Mouse (Mus musculus) ES-CJ7 (cell line): ENCODE results near the gene Pxn.
"Not testable (repeated sequence)": the region's sequence is repeated elsewhere in the genome, so short reads cannot be mapped to it uniquely, and the experiment has no call there.

ENCODE experiments used
- DNase-seq: peaks from one replicate; pipeline ENCODE4 v3.0.0; 2011; ENCODE audit warnings: low read depth, low spot score

Pxn gene

GRCm38 (mm10) chr5:115551386-115551785, 44.9 kb downstream of the Pxn start:
- no peak for DNase-seq

GRCm38 (mm10) chr5:115551799-115552198, 45.3 kb downstream of the Pxn start:
- DNase-seq: no peak

- no peak for DNase-seq
Measured at GRCm38 (mm10) chr5:115553801-115554420, 47.4 kb downstream of the Pxn start.

- DNase-seq: no peak
Measured at GRCm38 (mm10) chr5:115554536-115555291, 48.2 kb downstream of the Pxn start.

- peak; percentile 93 for DNase-seq
Measured at GRCm38 (mm10) chr5:115556217-115556616, 49.7 kb downstream of the Pxn start.

GRCm38 (mm10) chr5:115558182-115558794, 51.8 kb downstream of the Pxn start:
- DNase-seq: no peak

GRCm38 (mm10) chr5:115559237-115560101, 53.0 kb downstream of the Pxn start, which contains the start of gene Rplp0:
Gene Rplp0 (plus strand): TSS chr5:115559467.
- peak; percentile 99 for DNase-seq

GRCm38 (mm10) chr5:115560336-115560905, 53.9 kb downstream of the Pxn start:
- DNase-seq: no peak

- no peak for DNase-seq
Measured at GRCm38 (mm10) chr5:115563771-115564585, 57.5 kb downstream of the Pxn start.

GRCm38 (mm10) chr5:115564737-115565393, 58.4 kb downstream of the Pxn start, which contains the start of gene Gcn1l1:
Gene Gcn1l1 (plus strand): TSS chr5:115565254.
- DNase-seq: peak; percentile 54

GRCm38 (mm10) chr5:115565403-115565802, 58.9 kb downstream of the Pxn start:
- no peak for DNase-seq

GRCm38 (mm10) chr5:115568681-115569080, 62.2 kb downstream of the Pxn start:
- peak; percentile 79 for DNase-seq

GRCm38 (mm10) chr5:115569308-115569707, 62.8 kb downstream of the Pxn start:
- no peak for DNase-seq

- DNase-seq: no peak
Measured at GRCm38 (mm10) chr5:115569721-115570120, 63.2 kb downstream of the Pxn start.

GRCm38 (mm10) chr5:115571086-115571485, 64.6 kb downstream of the Pxn start:
- no peak for DNase-seq

GRCm38 (mm10) chr5:115572679-115573535, 66.4 kb downstream of the Pxn start:
- no peak for DNase-seq

GRCm38 (mm10) chr5:115574992-115575391, 68.5 kb downstream of the Pxn start:
- no peak for DNase-seq

- not testable (repeated sequence) for DNase-seq
Measured at GRCm38 (mm10) chr5:115577686-115578085, 71.2 kb downstream of the Pxn start.

- no peak for DNase-seq
Measured at GRCm38 (mm10) chr5:115578922-115579321, 72.4 kb downstream of the Pxn start.
